Mouse (Mus musculus) ovary, postnatal 10 days (tissue): ENCODE data around the gene Nt5c2.
"Not testable (repeated sequence)": the region's sequence is repeated elsewhere in the genome, so short reads cannot be mapped to it uniquely, and the experiment has no call there.

ENCODE experiments used
- DNase-seq: peaks from one replicate; pipeline ENCODE4 v3.0.0; 2022; ENCODE audit warnings: low spot score

The Nt5c2 gene

GRCm38 (mm10) chr19:46988231-46989087 lies 26.5 kb downstream of the Nt5c2 start:
- DNase-seq = no peak

GRCm38 (mm10) chr19:46987646-46988045 lies 27.3 kb downstream of the Nt5c2 start:
- no peak for DNase-seq

- no peak for DNase-seq
These were observed 30.0 kb downstream of the Nt5c2 start for GRCm38 (mm10) chr19:46984726-46985622.

- DNase-seq = no peak
These were observed 31.0 kb downstream of the Nt5c2 start for GRCm38 (mm10) chr19:46983966-46984380.

GRCm38 (mm10) chr19:46983352-46983965 lies 31.5 kb downstream of the Nt5c2 start:
- no peak for DNase-seq

GRCm38 (mm10) chr19:46981462-46981861 lies 33.5 kb downstream of the Nt5c2 start:
- DNase-seq = no peak

- DNase-seq = no peak
These were observed 35.2 kb downstream of the Nt5c2 start for GRCm38 (mm10) chr19:46979781-46980105.

- no peak for DNase-seq
These were observed 35.8 kb downstream of the Nt5c2 start for GRCm38 (mm10) chr19:46978920-46979780.

GRCm38 (mm10) chr19:46978069-46978468 lies 36.9 kb downstream of the Nt5c2 start:
- not testable (repeated sequence) for DNase-seq

GRCm38 (mm10) chr19:46977460-46977859 lies 37.5 kb downstream of the Nt5c2 start:
- no peak for DNase-seq

GRCm38 (mm10) chr19:46976743-46977142 lies 38.2 kb downstream of the Nt5c2 start:
- DNase-seq = no peak

GRCm38 (mm10) chr19:46975997-46976396 lies 39.0 kb downstream of the Nt5c2 start:
- no peak for DNase-seq

- no peak for DNase-seq
These were observed 39.4 kb downstream of the Nt5c2 start for GRCm38 (mm10) chr19:46975565-46975964.

- DNase-seq = no peak
These were observed 42.8 kb downstream of the Nt5c2 start for GRCm38 (mm10) chr19:46972159-46972558.

GRCm38 (mm10) chr19:46971712-46972111 lies 43.2 kb downstream of the Nt5c2 start:
- DNase-seq = no peak

- DNase-seq = no peak
These were observed 43.8 kb downstream of the Nt5c2 start for GRCm38 (mm10) chr19:46971051-46971689.

- DNase-seq = no peak
These were observed 44.7 kb downstream of the Nt5c2 start for GRCm38 (mm10) chr19:46970121-46970729.

- no peak for DNase-seq
These were observed 45.5 kb downstream of the Nt5c2 start for GRCm38 (mm10) chr19:46969286-46969985.

- DNase-seq = no peak
These were observed 46.1 kb downstream of the Nt5c2 start for GRCm38 (mm10) chr19:46968833-46969232.

GRCm38 (mm10) chr19:46967861-46968260 lies 47.1 kb downstream of the Nt5c2 start:
- no peak for DNase-seq
